Mouse (Mus musculus) testis, adult 2 months (tissue): ENCODE measurements around the gene Tbc1d2.

Experiments used
- CTCF ChIP-seq: fragments of 200-500 bp; IDR thresholded peaks from 2 replicates; pipeline ENCODE4 v1.5.1; 2012; ENCODE audit warnings: low read depth, mild to moderate bottlenecking, inconsistent platforms, low read length, moderate library complexity; ENCODE audit not compliant: control insufficient read depth, insufficient read depth, insufficient replicate concordance
- POLR2A ChIP-seq: fragments of 200-500 bp; IDR thresholded peaks from 2 replicates; pipeline ENCODE4 v1.6.1; 2012; ENCODE audit warnings: low read depth, mild to moderate bottlenecking, inconsistent platforms, low read length, moderate library complexity; ENCODE audit not compliant: control insufficient read depth

- TF ChIP-seq CTCF (no peak), POLR2A (no peak)
Measured at GRCm38 (mm10) chr4:46607601-46608000, 42.4 kb downstream of the Tbc1d2 start.
